Mouse (Mus musculus) bone marrow macrophage, adult 2 months (primary cell): Measurements from ENCODE around the gene Phgdh.

Experiments
- CTCF ChIP-seq: IDR thresholded peaks from 2 replicates; pipeline ENCODE4 v1.5.1; 2012; ENCODE audit warnings: low read depth, mild to moderate bottlenecking, low read length, moderate library complexity
- POLR2A ChIP-seq: IDR thresholded peaks from 2 replicates; pipeline ENCODE4 v1.6.1; 2012; ENCODE audit warnings: mild to moderate bottlenecking, low read depth, low read length, borderline replicate concordance

GRCm38 (mm10) chr3:98300266-98300665 lies 39.5 kb downstream of the Phgdh start:
- TF ChIP-seq CTCF (no peak), POLR2A (no peak)
